Mouse (Mus musculus) brain, adult 10 weeks (tissue): ENCODE results near the gene Gm4450. TPM values are rescaled to one million over a fixed set of nuclear protein-coding genes. Genes with fewer than 3 reads are reported as not detected.

Experiments
- polyA plus RNA-seq: library from polyadenylated mRNA; stranded (reverse); fragments of 350-450 nt; fragmentation: Illumina TruSeq; extraction: RNeasy Lipid Tissue Mini Kit (QIAGEN cat#74804); gene quantifications from one replicate; pipeline ENCODE4 v1.2.3, GENCODE M21; 2015; ENCODE audit warnings: low read depth, low replicate concordance

Gm4450 gene
- polyA plus RNA-seq, result not detected

DNA sequence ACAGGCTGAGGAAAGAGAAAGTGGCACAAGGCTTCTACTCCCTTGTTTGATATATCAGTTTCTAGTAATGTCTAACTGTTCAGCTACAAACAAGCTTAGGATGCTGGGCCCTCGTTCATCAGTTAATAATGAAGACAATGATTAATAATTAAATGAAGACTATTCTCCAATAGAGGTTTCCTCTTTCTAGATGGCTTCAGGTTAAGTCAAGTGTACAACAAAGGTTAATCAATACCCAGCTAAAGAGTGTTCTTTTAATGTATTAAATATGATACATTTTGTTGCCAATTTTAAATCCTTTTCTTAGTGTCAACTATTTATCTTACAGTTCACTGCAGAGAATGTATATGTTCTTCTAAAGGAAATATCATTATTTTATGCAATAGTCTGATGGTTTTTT lies at the start of gene Gm4450:
Gene Gm4450, minus strand, starts transcription at position 101 of the 400 bp plus-strand sequence.

Other genes starting within 250 kb of the Gm4450 start
- gene Reg4, start 235.0 kb downstream of the Gm4450 start, polyA plus RNA-seq, result not detected
- 8.3 TPM for gene Hmgcs2, start 176.7 kb downstream of the Gm4450 start, polyA plus RNA-seq
- gene Phgdh, start 117.1 kb downstream of the Gm4450 start, polyA plus RNA-seq, result 109 TPM
- 15.8 TPM for gene Zfp697, start 74.7 kb downstream of the Gm4450 start, polyA plus RNA-seq
- not detected for gene Hsd3b4, start 53.4 kb upstream of the Gm4450 start, polyA plus RNA-seq
- not detected for gene Gm10681, start 131.7 kb upstream of the Gm4450 start, polyA plus RNA-seq
- not detected for gene Hsd3b5, start 173.1 kb upstream of the Gm4450 start, polyA plus RNA-seq